Mouse (Mus musculus): ENCODE measurements around the gene Sptssa. TPM values are rescaled to one million over a fixed set of nuclear protein-coding genes. Genes with fewer than 3 reads are reported as not detected.

Gene Sptssa
- polyA plus RNA-seq, 1 experiment from 2014 or later, result 238 TPM

- no peaks in the 10 kb centered on the region for H3K36me3 ChIP-seq (ENCODE audit: control insufficient read depth, insufficient read depth, low read length)
- H3K9me3 ChIP-seq (ENCODE audit: control insufficient read depth, low read depth, low read length), result no peaks in the 10 kb centered on the region
- WGBS, result 71% methylated on average over 7 of the region's 7 CpGs
- H3K9ac ChIP-seq (replicated peaks; ENCODE audit: low read depth, low read length), result no peak overlapping the region
- no peak overlapping the region for H3K4me2 ChIP-seq (replicated peaks; ENCODE audit: low read depth, low read length)
- H3K4me3 ChIP-seq (ENCODE audit: low read depth, low read length), result no peak overlapping the region
- H3K4me1 ChIP-seq (ENCODE audit: control insufficient read depth, insufficient read depth, low read length), result peaks cover 13% of the 10 kb centered on the region; the same call in 1 of the 2 replicates
- no peak overlapping the region for H3K27ac ChIP-seq (ENCODE audit: low read length)
- ATAC-seq (ENCODE audit: insufficient number of reproducible peaks, insufficient read depth, low FRiP score, low read depth), result no peak
- no peaks in the 10 kb centered on the region for H3K27me3 ChIP-seq (ENCODE audit: control insufficient read depth, insufficient read depth, low read length)
Measured at GRCm38 (mm10) chr12:54658425-54659092, 2.2 kb upstream of the Sptssa start.

- WGBS, result 91% methylated on average over 5 of the region's 5 CpGs
- Histone ChIP-seq H3K4me1 (ENCODE audit: control insufficient read depth, insufficient read depth, low read length) (peaks cover 13% of the 10 kb centered on the region; the same call in 1 of the 2 replicates), H3K9me3 (ENCODE audit: control insufficient read depth, low read depth, low read length) (no peaks in the 10 kb centered on the region), H3K36me3 (ENCODE audit: control insufficient read depth, insufficient read depth, low read length) (no peaks in the 10 kb centered on the region), H3K4me3 (ENCODE audit: low read depth, low read length) (no peak overlapping the region), H3K4me2 (replicated peaks; ENCODE audit: low read depth, low read length) (no peak overlapping the region), H3K27ac (ENCODE audit: low read length) (no peak overlapping the region), H3K27me3 (ENCODE audit: control insufficient read depth, insufficient read depth, low read length) (no peaks in the 10 kb centered on the region), H3K9ac (replicated peaks; ENCODE audit: low read depth, low read length) (no peak overlapping the region)
- ATAC-seq (ENCODE audit: insufficient number of reproducible peaks, insufficient read depth, low FRiP score, low read depth), result no peak
Measured at GRCm38 (mm10) chr12:54657951-54658350, 1.6 kb upstream of the Sptssa start.

- Histone ChIP-seq H3K27me3 (ENCODE audit: control insufficient read depth, insufficient read depth, low read length) (no peaks in the 10 kb centered on the region), H3K9me3 (ENCODE audit: control insufficient read depth, low read depth, low read length) (no peaks in the 10 kb centered on the region), H3K36me3 (ENCODE audit: control insufficient read depth, insufficient read depth, low read length) (no peaks in the 10 kb centered on the region), H3K4me1 (ENCODE audit: control insufficient read depth, insufficient read depth, low read length) (peaks cover 13% of the 10 kb centered on the region; the same call in 1 of the 2 replicates), H3K4me2 (replicated peaks; ENCODE audit: low read depth, low read length) (peak overlapping the region; percentile 56), H3K9ac (replicated peaks; ENCODE audit: low read depth, low read length) (no peak overlapping the region), H3K4me3 (ENCODE audit: low read depth, low read length) (peak overlapping the region; percentile 69; the same call in 1 of the 2 replicates), H3K27ac (ENCODE audit: low read length) (no peak overlapping the region)
- no peak for ATAC-seq (ENCODE audit: insufficient number of reproducible peaks, insufficient read depth, low FRiP score, low read depth)
- WGBS, result 44% methylated on average over 2 of the region's 2 CpGs
Measured at GRCm38 (mm10) chr12:54657226-54657625, 853 bp upstream of the Sptssa start.

GRCm38 (mm10) chr12:54656039-54656395 lies 356 bp downstream of the Sptssa start:
- H3K27ac ChIP-seq (ENCODE audit: low read length), result peak overlapping the region; percentile 86; the same call in 1 of the 2 replicates
- no peaks in the 10 kb centered on the region for H3K27me3 ChIP-seq (ENCODE audit: control insufficient read depth, insufficient read depth, low read length)
- H3K4me3 ChIP-seq (ENCODE audit: low read depth, low read length), result peak overlapping the region; percentile 69
- no peaks in the 10 kb centered on the region for H3K36me3 ChIP-seq (ENCODE audit: control insufficient read depth, insufficient read depth, low read length)
- H3K9ac ChIP-seq (replicated peaks; ENCODE audit: low read depth, low read length), result peak overlapping the region; percentile 65
- WGBS, result under 1% methylated on average over 22 of the region's 22 CpGs
- H3K4me1 ChIP-seq (ENCODE audit: control insufficient read depth, insufficient read depth, low read length), result peaks cover 13% of the 10 kb centered on the region; the same call in 1 of the 2 replicates
- ATAC-seq (ENCODE audit: insufficient number of reproducible peaks, insufficient read depth, low FRiP score, low read depth), result no peak; the same call in 1 of the 2 replicates
- H3K9me3 ChIP-seq (ENCODE audit: control insufficient read depth, low read depth, low read length), result no peaks in the 10 kb centered on the region
- peak overlapping the region; percentile 56 for H3K4me2 ChIP-seq (replicated peaks; ENCODE audit: low read depth, low read length)

GRCm38 (mm10) chr12:54655292-54656038 lies 908 bp downstream of the Sptssa start:
- Histone ChIP-seq H3K4me2 (replicated peaks; ENCODE audit: low read depth, low read length) (peak overlapping the region; percentile 56), H3K9me3 (ENCODE audit: control insufficient read depth, low read depth, low read length) (no peaks in the 10 kb centered on the region), H3K27me3 (ENCODE audit: control insufficient read depth, insufficient read depth, low read length) (no peaks in the 10 kb centered on the region), H3K9ac (replicated peaks; ENCODE audit: low read depth, low read length) (peak overlapping the region; percentile 65), H3K4me1 (ENCODE audit: control insufficient read depth, insufficient read depth, low read length) (peaks cover 13% of the 10 kb centered on the region; the same call in 1 of the 2 replicates), H3K4me3 (ENCODE audit: low read depth, low read length) (peak overlapping the region; percentile 69), H3K27ac (ENCODE audit: low read length) (peak overlapping the region; percentile 86; the same call in 1 of the 2 replicates), H3K36me3 (ENCODE audit: control insufficient read depth, insufficient read depth, low read length) (no peaks in the 10 kb centered on the region; the same call in 1 of the 2 replicates)
- 18% methylated on average over 16 of the region's 16 CpGs for WGBS
- no peak for ATAC-seq (ENCODE audit: insufficient number of reproducible peaks, insufficient read depth, low FRiP score, low read depth)

GRCm38 (mm10) chr12:54654741-54655140 lies 1.6 kb downstream of the Sptssa start:
- Histone ChIP-seq H3K27ac (ENCODE audit: low read length) (no peak overlapping the region), H3K4me3 (ENCODE audit: low read depth, low read length) (peak overlapping the region; percentile 69), H3K4me2 (replicated peaks; ENCODE audit: low read depth, low read length) (peak overlapping the region; percentile 56), H3K9ac (replicated peaks; ENCODE audit: low read depth, low read length) (no peak overlapping the region), H3K9me3 (ENCODE audit: control insufficient read depth, low read depth, low read length) (no peaks in the 10 kb centered on the region), H3K27me3 (ENCODE audit: control insufficient read depth, insufficient read depth, low read length) (no peaks in the 10 kb centered on the region), H3K36me3 (ENCODE audit: control insufficient read depth, insufficient read depth, low read length) (peaks cover 4% of the 10 kb centered on the region; the same call in 1 of the 2 replicates), H3K4me1 (ENCODE audit: control insufficient read depth, insufficient read depth, low read length) (peaks cover 13% of the 10 kb centered on the region; the same call in 1 of the 2 replicates)
- WGBS, result 93% methylated on average over 1 of the region's 1 CpGs
- no peak for ATAC-seq (ENCODE audit: insufficient number of reproducible peaks, insufficient read depth, low FRiP score, low read depth)

GRCm38 (mm10) chr12:54654141-54654540 lies 2.2 kb downstream of the Sptssa start:
- Histone ChIP-seq H3K4me3 (ENCODE audit: low read depth, low read length) (peak overlapping the region; percentile 69; the same call in 1 of the 2 replicates), H3K36me3 (ENCODE audit: control insufficient read depth, insufficient read depth, low read length) (peaks cover 4% of the 10 kb centered on the region; the same call in 1 of the 2 replicates), H3K9me3 (ENCODE audit: control insufficient read depth, low read depth, low read length) (no peaks in the 10 kb centered on the region), H3K27me3 (ENCODE audit: control insufficient read depth, insufficient read depth, low read length) (no peaks in the 10 kb centered on the region), H3K27ac (ENCODE audit: low read length) (no peak overlapping the region), H3K4me2 (replicated peaks; ENCODE audit: low read depth, low read length) (peak overlapping the region; percentile 56; the same call in 1 of the 2 replicates), H3K9ac (replicated peaks; ENCODE audit: low read depth, low read length) (no peak overlapping the region), H3K4me1 (ENCODE audit: control insufficient read depth, insufficient read depth, low read length) (peaks cover 13% of the 10 kb centered on the region; the same call in 1 of the 2 replicates)
- 51% methylated on average over 4 of the region's 4 CpGs for whole genome bisulfite sequencing
- no peak for ATAC-seq (ENCODE audit: insufficient number of reproducible peaks, insufficient read depth, low FRiP score, low read depth)

GRCm38 (mm10) chr12:54652346-54652745 lies 4.0 kb downstream of the Sptssa start:
- no peaks in the 10 kb centered on the region for H3K27me3 ChIP-seq (ENCODE audit: control insufficient read depth, insufficient read depth, low read length)
- no peak overlapping the region for H3K9ac ChIP-seq (replicated peaks; ENCODE audit: low read depth, low read length)
- ATAC-seq (ENCODE audit: insufficient number of reproducible peaks, insufficient read depth, low FRiP score, low read depth), result no peak
- no peak overlapping the region for H3K27ac ChIP-seq (ENCODE audit: low read length)
- no peak overlapping the region for H3K4me3 ChIP-seq (ENCODE audit: low read depth, low read length)
- H3K36me3 ChIP-seq (ENCODE audit: control insufficient read depth, insufficient read depth, low read length), result peaks cover 7% of the 10 kb centered on the region
- H3K9me3 ChIP-seq (ENCODE audit: control insufficient read depth, low read depth, low read length), result no peaks in the 10 kb centered on the region
- H3K4me2 ChIP-seq (replicated peaks; ENCODE audit: low read depth, low read length), result no peak overlapping the region
- peaks cover 13% of the 10 kb centered on the region; the same call in 1 of the 2 replicates for H3K4me1 ChIP-seq (ENCODE audit: control insufficient read depth, insufficient read depth, low read length)
- 81% methylated on average over 12 of the region's 12 CpGs for WGBS
